Mouse (Mus musculus): ENCODE results near the gene Ell3.

Gene Ell3

GRCm38 (mm10) chr2:121396624-121397023 is 47.5 kb downstream of the Ell3 start:
- no peak for DNase-seq (ENCODE audit: extremely low read depth, low read depth, low spot score)

Data from fat pad, adult 2 months (tissue).